Mouse (Mus musculus): ENCODE measurements around the gene 2510039O18Rik.

2510039O18Rik gene

GRCm38 (mm10) chr4:147940576-147941044, at the start of gene 2510039O18Rik:
Gene 2510039O18Rik, plus strand, starts transcription at chr4:147940895.
- DNase-seq (ENCODE audit: low read depth in 2 of 2, low spot score in 2 of 2): peak; percentile 72 to 81

GRCm38 (mm10) chr4:147895815-147896330, 44.8 kb upstream of the 2510039O18Rik start:
- no peak for DNase-seq (ENCODE audit: low read depth in 2 of 2, low spot score in 2 of 2)

GRCm38 (mm10) chr4:147896411-147896810, 44.3 kb upstream of the 2510039O18Rik start:
- no peak for DNase-seq (ENCODE audit: low read depth in 2 of 2, low spot score in 2 of 2)

GRCm38 (mm10) chr4:147897348-147897747, 43.3 kb upstream of the 2510039O18Rik start:
- DNase-seq (ENCODE audit: low read depth in 2 of 2, low spot score in 2 of 2): no peak

- DNase-seq (ENCODE audit: low read depth in 2 of 2, low spot score in 2 of 2): no peak
Observed at GRCm38 (mm10) chr4:147900452-147900851, 40.2 kb upstream of the 2510039O18Rik start.

GRCm38 (mm10) chr4:147902906-147903500, 37.7 kb upstream of the 2510039O18Rik start:
- DNase-seq (ENCODE audit: low read depth in 2 of 2, low spot score in 2 of 2): no peak

- no peak for DNase-seq (ENCODE audit: low read depth in 2 of 2, low spot score in 2 of 2)
Observed at GRCm38 (mm10) chr4:147903601-147904000, 37.1 kb upstream of the 2510039O18Rik start.

- peak; percentile 72 to 84 for DNase-seq (ENCODE audit: low read depth in 2 of 2, low spot score in 2 of 2)
Observed at GRCm38 (mm10) chr4:147904313-147905089, 36.2 kb upstream of the 2510039O18Rik start, which contains the start of gene Mfn2. Gene Mfn2, minus strand, starts transcription at chr4:147904704.

- DNase-seq (ENCODE audit: low read depth in 2 of 2, low spot score in 2 of 2): no peak
Observed at GRCm38 (mm10) chr4:147905090-147905659, 35.5 kb upstream of the 2510039O18Rik start.

- DNase-seq (ENCODE audit: low read depth in 2 of 2, low spot score in 2 of 2): no peak
Observed at GRCm38 (mm10) chr4:147906230-147906629, 34.5 kb upstream of the 2510039O18Rik start.

GRCm38 (mm10) chr4:147909486-147909885, 31.2 kb upstream of the 2510039O18Rik start:
- DNase-seq (ENCODE audit: low read depth in 2 of 2, low spot score in 2 of 2): no peak

- no peak for DNase-seq (ENCODE audit: low read depth in 2 of 2, low spot score in 2 of 2)
Observed at GRCm38 (mm10) chr4:147918459-147919121, 22.1 kb upstream of the 2510039O18Rik start.

GRCm38 (mm10) chr4:147920973-147921372, 19.7 kb upstream of the 2510039O18Rik start:
- DNase-seq (ENCODE audit: low read depth in 2 of 2, low spot score in 2 of 2): no peak

- DNase-seq (ENCODE audit: low read depth in 2 of 2, low spot score in 2 of 2): no peak
Observed at GRCm38 (mm10) chr4:147922341-147922740, 18.4 kb upstream of the 2510039O18Rik start.

- no peak for DNase-seq (ENCODE audit: low read depth in 2 of 2, low spot score in 2 of 2)
Observed at GRCm38 (mm10) chr4:147927705-147928104, 13.0 kb upstream of the 2510039O18Rik start.

- no peak for DNase-seq (ENCODE audit: low read depth in 2 of 2, low spot score in 2 of 2)
Observed at GRCm38 (mm10) chr4:147928136-147928535, 12.6 kb upstream of the 2510039O18Rik start.

GRCm38 (mm10) chr4:147928540-147928939, 12.2 kb upstream of the 2510039O18Rik start:
- DNase-seq (ENCODE audit: low read depth in 2 of 2, low spot score in 2 of 2): no peak

GRCm38 (mm10) chr4:147930946-147931345, 9.7 kb upstream of the 2510039O18Rik start:
- DNase-seq (ENCODE audit: low read depth in 2 of 2, low spot score in 2 of 2): no peak

GRCm38 (mm10) chr4:147934134-147934533, 6.6 kb upstream of the 2510039O18Rik start:
- DNase-seq (ENCODE audit: low read depth in 2 of 2, low spot score in 2 of 2): no peak

- no peak for DNase-seq (ENCODE audit: low read depth in 2 of 2, low spot score in 2 of 2)
Observed at GRCm38 (mm10) chr4:147934611-147935010, 6.1 kb upstream of the 2510039O18Rik start.

- no peak for DNase-seq (ENCODE audit: low read depth in 2 of 2, low spot score in 2 of 2)
Observed at GRCm38 (mm10) chr4:147935904-147936303, 4.8 kb upstream of the 2510039O18Rik start.
